31 mouse cellular contexts compared by ENCODE assay signal in the genomic region with DNA sequence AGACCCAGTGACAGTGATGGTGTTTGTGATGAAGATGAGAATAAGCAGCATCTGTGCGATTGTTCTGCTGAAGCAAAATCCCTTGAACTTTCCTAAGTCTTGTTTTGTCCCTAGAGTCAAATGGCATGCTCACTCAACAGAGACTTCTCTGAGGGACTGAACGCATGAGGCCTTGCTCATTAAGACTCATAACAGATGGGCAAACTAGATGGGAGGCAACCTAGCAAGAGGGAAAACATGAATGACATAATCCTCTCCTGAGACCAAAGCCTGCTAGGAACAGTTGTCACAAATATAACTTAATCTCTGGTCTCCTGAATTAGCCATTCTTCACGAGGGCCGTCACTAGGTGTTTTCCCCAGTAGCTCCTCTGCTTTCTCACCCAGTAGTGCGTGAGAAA.
"Had no signal": no experiment of that assay in that cellular context is flagged by ENCODE, and none has a peak within 500 bp of the region (broad histone marks: within the 10 kb centered on the region; RNA-seq: fewer than 3 reads in every experiment).

No protein-coding gene starts in this region.

- H3K4me2 ChIP-seq: limb, embryonic 12.5 days; limb, embryonic 13.5 days; limb, embryonic 15.5 days; liver, embryonic 11.5 days; liver, embryonic 12.5 days; liver, embryonic 13.5 days; liver, embryonic 15.5 days; lung, embryonic 14.5 days; lung, embryonic 15.5 days; midbrain, embryonic 11.5 days; midbrain, embryonic 13.5 days; midbrain, embryonic 15.5 days; neural tube, embryonic 12.5 days; neural tube, embryonic 13.5 days had no signal

- H3K4me1 ChIP-seq: limb, embryonic 10.5 days; limb, embryonic 12.5 days; limb, embryonic 13.5 days; limb, embryonic 15.5 days; liver, embryonic 12.5 days; liver, embryonic 13.5 days; liver, embryonic 15.5 days; lung, embryonic 15.5 days; megakaryocyte, embryonic 14.5 days; midbrain, embryonic 10.5 days; midbrain, embryonic 13.5 days; midbrain, embryonic 15.5 days; neural tube, embryonic 12.5 days had no signal

- H3K9ac ChIP-seq: limb, embryonic 12.5 days; limb, embryonic 13.5 days; limb, embryonic 15.5 days; liver, embryonic 12.5 days; liver, embryonic 13.5 days; liver, embryonic 14.5 days; liver, embryonic 15.5 days; liver, postnatal 0 days; lung, embryonic 14.5 days; lung, embryonic 15.5 days; midbrain, embryonic 13.5 days; midbrain, embryonic 15.5 days; neural tube, embryonic 12.5 days; neural tube, embryonic 13.5 days had no signal

- H3K27ac ChIP-seq: limb, embryonic 10.5 days; limb, embryonic 12.5 days; limb, embryonic 13.5 days; limb, embryonic 15.5 days; liver, embryonic 12.5 days; liver, embryonic 13.5 days; liver, embryonic 14.5 days; liver, embryonic 15.5 days; lung, embryonic 15.5 days; macrophage; midbrain, embryonic 10.5 days; midbrain, embryonic 13.5 days; midbrain, embryonic 15.5 days; neural tube, embryonic 12.5 days; neural tube, embryonic 13.5 days had no signal

- H3K36me3 ChIP-seq: limb, embryonic 10.5 days; limb, embryonic 12.5 days; limb, embryonic 13.5 days; limb, embryonic 15.5 days; liver, embryonic 12.5 days; liver, embryonic 13.5 days; liver, embryonic 15.5 days; lung, embryonic 15.5 days; midbrain, embryonic 10.5 days; midbrain, embryonic 13.5 days; midbrain, embryonic 15.5 days; neural tube, embryonic 12.5 days; neural tube, embryonic 13.5 days had no signal

- H3K27me3 ChIP-seq: limb, embryonic 12.5 days; limb, embryonic 13.5 days; limb, embryonic 15.5 days; liver, embryonic 12.5 days; liver, embryonic 13.5 days; liver, embryonic 15.5 days; lung, embryonic 15.5 days; megakaryocyte, embryonic 14.5 days; midbrain, embryonic 13.5 days; midbrain, embryonic 15.5 days; neural tube, embryonic 12.5 days; neural tube, embryonic 13.5 days had no signal

- DNase-seq: left cerebral cortex, postnatal 4 days; liver; liver, embryonic 13.5 days; liver, postnatal 0 days; lung, adult 18-20 months; lung, adult 2 months; lung, embryonic 14.5 days; lung, postnatal 10 days; lung, postnatal 14 days; lung, postnatal 4 days; midbrain, embryonic 14.5 days had no signal

- ATAC-seq: liver, embryonic 12.5 days; liver, postnatal 0 days; lung, postnatal 0 days; midbrain, embryonic 13.5 days; midbrain, embryonic 15.5 days; midbrain, embryonic 16.5 days had no signal

- H3K9me3 ChIP-seq: limb, embryonic 10.5 days; limb, embryonic 12.5 days; limb, embryonic 13.5 days; limb, embryonic 15.5 days; liver, embryonic 12.5 days; liver, embryonic 13.5 days; liver, embryonic 15.5 days; lung, embryonic 15.5 days; megakaryocyte, embryonic 14.5 days; midbrain, embryonic 10.5 days; midbrain, embryonic 13.5 days; midbrain, embryonic 15.5 days; neural tube, embryonic 12.5 days; neural tube, embryonic 13.5 days had no signal

- H3K4me3 ChIP-seq: limb, embryonic 10.5 days; limb, embryonic 12.5 days; limb, embryonic 13.5 days; limb, embryonic 15.5 days; liver, embryonic 12.5 days; liver, embryonic 13.5 days; liver, embryonic 15.5 days; lung, embryonic 15.5 days; megakaryocyte, embryonic 14.5 days; midbrain, embryonic 10.5 days; midbrain, embryonic 13.5 days; midbrain, embryonic 15.5 days; myocyte; neural tube, embryonic 12.5 days; neural tube, embryonic 13.5 days had no signal
